Mouse (Mus musculus): ENCODE measurements at regions not wholly inside any gene's neighbourhood (a gene's known extent, or its start where the extent isn't known, plus 50 kb on each side); places are given as distances from the start of the nearest gene placed in this dataset.

- no peak for DNase-seq
These were observed 190.1 kb upstream of the Hmga2 start for GRCm38 (mm10) chr10:120666202-120666860.

DNA sequence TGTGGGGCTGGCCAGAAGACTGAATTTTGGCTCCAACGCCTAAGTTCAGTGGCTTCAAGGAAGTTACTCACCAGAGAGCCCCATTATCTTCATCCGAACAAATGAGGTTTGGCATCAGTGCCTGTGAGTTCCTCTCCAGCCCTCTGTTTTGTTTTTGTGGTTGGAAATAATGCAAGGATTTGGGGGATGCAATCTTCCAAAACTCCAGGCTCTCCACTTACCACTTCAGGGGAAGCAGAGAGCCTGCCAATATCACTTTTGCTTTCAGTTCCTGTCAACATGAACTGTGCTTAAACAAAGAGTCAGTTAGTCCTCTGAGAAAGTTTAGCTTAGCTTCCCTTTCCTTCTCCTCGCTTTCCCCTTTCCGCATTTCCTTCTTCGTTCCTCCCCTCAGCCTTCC lies 189.4 kb upstream of the Hmga2 start:
- DNase-seq = no peak

GRCm38 (mm10) chr10:120664419-120664818 lies 188.2 kb upstream of the Hmga2 start:
- no peak for DNase-seq

DNA sequence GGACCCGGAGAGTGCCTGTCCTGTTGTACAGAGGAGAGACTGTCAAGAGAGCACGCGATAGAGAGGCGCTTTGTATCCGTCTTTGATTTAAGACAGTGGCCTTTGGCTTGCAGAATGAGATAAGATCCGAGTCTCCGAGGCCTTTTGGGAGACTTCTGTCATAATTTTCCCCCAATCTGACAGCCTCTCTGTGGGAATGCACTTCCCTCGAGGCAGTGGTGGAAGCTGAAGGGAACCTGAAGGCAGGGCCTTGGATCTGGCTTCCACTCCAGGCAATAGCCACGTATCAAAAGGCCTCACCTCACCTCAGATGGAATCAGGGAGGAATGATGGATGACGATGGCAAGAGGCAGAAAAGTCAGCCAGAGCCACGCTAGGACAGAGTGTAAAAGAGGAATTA lies 187.1 kb upstream of the Hmga2 start:
- peak; percentile 19 to 20 for DNase-seq

DNA sequence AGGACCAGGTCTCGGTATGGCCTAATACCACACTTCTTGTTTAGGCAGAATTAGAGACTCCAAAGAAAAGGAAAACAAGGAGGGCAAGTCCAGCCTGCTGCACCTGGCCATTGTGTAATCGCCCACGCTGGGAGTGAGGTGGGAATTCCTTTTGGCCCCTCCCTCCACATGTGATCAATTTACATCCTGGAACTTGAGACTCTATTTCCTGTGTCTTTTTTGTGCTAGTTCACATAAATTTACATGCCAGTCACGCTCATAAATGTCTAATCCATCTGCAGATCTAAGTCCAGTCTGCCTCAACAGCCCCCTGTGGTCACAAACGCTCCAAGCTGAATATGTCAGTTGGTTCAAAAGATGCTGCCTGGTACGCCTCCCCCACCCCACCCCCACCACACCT lies 184.2 kb upstream of the Hmga2 start:
- no peak for DNase-seq

GRCm38 (mm10) chr10:120655238-120655931 lies 179.1 kb upstream of the Hmga2 start:
- peak in 1 of 2 experiments; percentile 29 for DNase-seq

DNA sequence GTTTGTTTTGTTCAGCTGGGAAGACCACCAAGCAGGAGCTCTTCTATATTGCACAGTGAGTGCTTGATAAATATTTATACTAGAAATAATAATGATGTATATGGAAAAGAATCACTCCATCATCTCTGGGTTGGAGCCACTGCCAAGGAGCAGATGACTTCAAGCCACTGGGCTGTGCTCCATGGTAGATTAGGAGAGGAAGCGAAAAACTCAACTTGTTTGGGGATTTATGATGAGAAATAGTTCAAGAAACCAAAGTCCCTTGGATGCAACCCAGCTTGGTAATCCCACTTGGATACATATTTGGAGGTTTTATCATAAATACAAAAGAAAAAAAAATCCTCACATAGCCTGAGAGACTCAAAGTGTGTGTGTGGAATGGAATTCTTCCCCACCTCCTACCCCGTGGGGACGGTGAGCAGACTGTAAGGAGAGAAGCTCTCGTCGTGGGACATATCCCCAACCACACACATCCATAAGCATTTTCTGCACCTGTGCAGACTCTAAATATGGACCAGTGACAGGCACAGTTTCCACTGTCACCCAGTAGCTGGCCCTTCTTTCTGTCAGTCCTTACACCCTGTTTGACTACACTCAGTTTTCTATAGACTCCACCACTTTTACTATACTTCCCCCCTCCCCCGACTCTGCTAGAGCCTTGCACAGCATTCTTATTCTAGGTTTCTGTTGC lies 176.4 kb upstream of the Hmga2 start:
- no peak for DNase-seq

GRCm38 (mm10) chr10:120651845-120652244 lies 175.6 kb upstream of the Hmga2 start:
- no peak for DNase-seq

- no peak for DNase-seq
These were observed 174.1 kb upstream of the Hmga2 start for GRCm38 (mm10) chr10:120650336-120650735.

DNA sequence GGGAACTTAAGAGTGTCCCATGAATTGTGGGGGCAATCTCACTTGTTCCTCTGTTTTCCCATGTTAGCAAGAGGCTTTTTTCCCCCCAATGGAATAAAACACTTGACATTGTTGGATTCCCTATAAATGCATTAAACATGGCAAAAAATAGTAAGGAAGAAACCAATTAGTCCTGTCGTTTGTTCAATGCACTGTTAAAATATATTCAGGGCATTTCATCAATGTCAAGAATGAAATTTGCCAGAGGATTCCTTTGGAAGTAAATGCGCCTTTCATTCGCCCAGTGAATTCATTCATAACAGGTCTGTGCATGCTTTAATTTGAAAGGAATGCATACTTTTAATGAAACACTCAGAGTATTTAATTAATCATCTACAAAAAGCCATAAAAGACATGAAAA lies 172.5 kb upstream of the Hmga2 start:
- DNase-seq = no peak

- no peak for DNase-seq
These were observed 171.8 kb upstream of the Hmga2 start for GRCm38 (mm10) chr10:120648031-120648430.

GRCm38 (mm10) chr10:120647323-120647722 lies 171.1 kb upstream of the Hmga2 start:
- no peak for DNase-seq

DNA sequence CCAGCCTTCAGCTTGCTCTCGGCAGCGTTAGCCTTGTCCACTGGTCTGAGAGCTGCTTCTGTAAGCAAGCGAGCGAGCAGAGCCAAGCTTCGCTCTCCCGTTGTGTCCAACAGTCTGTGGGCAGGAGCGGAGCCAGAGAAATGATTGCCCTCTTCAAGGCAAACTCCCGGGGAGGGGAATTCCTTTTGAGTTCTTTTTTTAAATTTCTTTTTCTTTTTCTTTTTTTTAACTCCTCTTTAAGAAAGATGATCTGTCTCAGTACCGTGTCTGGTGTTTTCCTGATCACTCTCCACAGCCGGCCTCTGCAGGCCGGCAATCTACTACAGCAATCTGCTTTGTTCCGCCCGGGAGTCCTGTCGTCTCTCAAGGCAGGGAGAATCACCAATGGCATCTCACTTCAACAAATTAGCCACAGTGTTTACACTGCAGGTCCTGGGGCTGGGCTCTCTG lies 170.6 kb upstream of the Hmga2 start:
- DNase-seq = peak; percentile 56 to 67

GRCm38 (mm10) chr10:120640847-120641246 lies 164.6 kb upstream of the Hmga2 start:
- peak in 1 of 2 experiments; percentile 20 for DNase-seq

GRCm38 (mm10) chr10:120638316-120638715 lies 162.0 kb upstream of the Hmga2 start:
- DNase-seq = no peak

DNA sequence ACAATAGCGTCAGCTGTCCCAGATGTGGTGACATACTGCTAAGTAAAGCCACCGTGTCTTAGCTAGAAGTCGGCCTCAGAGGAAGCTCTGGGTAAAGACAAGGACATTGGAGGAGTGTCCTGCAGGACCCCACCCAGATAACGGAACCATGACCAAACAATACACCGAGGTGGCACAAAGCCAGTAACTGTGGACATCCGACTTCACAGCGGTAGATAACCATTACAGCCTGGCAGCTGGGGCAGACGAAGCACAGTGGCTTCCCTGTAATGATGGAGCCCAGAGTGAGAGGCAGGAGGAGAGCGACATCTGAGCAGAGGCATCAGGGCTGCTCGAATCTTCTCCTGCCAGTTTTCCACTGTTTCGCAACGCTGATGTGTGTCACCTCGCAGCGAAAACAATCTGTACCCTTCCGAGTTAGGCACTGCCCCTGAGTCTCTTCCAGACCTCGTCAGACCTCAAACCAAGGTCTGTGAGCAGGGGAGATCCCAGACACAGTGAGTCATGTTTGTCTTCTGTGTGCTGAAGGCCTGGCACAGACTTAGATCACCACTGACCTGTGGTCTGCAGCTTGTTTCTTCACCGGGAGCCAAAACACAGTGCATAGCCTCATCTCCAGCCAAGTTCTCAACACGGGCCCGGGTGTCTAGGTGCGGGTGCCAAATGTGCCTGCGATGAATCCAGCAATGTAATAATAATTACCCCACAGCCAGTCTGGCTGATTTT lies 159.7 kb upstream of the Hmga2 start:
- peak; percentile 80 to 88 for DNase-seq

DNA sequence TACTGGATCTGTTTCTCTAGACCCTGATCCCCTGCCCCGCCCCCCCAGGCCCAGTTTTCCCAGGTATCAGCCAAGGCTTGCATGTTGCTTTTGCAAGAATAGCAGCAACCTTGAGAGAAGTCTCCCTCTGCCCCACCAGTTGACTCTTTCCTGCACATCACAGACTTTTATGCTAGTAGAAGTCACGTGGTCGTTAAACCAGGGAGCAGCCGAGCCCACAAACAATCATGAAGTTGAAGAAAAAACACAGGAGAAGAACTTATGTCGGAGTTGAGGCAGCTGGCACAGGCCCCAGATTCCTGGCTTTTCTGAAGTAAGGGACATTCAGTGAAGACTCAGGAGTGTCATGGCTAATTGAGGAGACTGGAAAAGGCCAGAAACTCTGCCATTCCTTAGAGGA lies 158.9 kb upstream of the Hmga2 start:
- no peak for DNase-seq

DNA sequence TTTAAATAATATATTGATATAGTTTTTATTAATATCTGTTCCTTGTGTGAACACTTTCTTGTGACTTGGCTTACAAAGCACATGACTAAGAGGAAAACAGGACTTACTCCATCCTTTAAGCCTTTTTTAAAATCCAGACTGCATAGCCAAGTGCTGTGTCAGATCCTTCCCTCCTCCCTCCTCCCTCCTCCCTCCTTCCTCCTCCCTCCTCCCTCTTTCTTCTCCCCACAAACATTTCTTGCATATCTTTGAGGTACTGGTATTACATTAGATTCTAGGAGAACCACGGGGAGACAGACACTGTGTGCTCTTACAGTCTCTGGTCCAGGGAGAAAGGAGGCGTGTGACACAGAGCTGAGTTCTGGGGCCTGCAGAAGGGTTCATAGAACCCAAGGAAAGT lies 155.8 kb upstream of the Hmga2 start:
- no peak for DNase-seq

GRCm38 (mm10) chr10:120628066-120628465 lies 151.8 kb upstream of the Hmga2 start:
- DNase-seq = no peak

GRCm38 (mm10) chr10:120625474-120625873 lies 149.2 kb upstream of the Hmga2 start:
- DNase-seq = no peak

DNA sequence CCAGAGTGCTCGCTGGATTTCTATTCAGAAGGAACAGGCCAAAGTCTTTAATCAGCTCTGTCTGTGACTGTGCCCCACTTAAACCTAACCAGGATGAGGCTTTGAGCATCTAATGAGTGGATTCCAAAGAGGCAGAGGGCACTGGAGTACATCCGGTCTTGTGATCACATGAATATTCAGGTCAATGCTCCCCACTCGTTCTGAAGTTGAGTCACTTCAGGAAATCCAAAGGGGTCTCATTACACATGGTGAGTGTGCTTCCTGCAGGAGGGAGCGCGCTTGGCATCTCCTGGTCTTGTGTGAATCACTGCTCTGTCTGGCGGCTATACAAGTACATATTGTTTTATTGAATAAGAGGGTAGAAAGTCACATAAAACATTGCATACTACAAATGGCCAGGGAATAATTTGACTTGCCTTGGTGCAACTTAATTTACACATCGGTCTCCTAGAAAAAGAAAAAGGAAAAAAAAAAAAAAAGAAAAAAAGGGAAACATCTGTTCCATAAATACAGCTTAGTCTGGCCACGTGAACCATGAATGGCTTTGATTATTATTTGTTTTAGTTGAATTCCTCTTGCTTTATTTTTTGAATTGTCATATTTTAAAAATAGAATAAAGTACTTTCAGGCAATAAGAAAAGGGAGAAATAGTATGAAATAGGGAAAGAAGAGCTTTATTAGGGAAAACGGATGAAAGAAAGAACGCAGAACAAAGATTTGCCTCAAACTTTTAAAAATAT lies 148.1 kb upstream of the Hmga2 start:
- no peak for DNase-seq
